Mouse (Mus musculus) left cerebral cortex, adult 18-20 months (tissue): ENCODE results near the gene Olfr167. TPM values are rescaled to one million over a fixed set of nuclear protein-coding genes. Genes with fewer than 3 reads are reported as not detected.
"Not testable (repeated sequence)": the region's sequence is repeated elsewhere in the genome, so short reads cannot be mapped to it uniquely, and the experiment has no call there.

Source experiments
- DNase-seq, 2 experiments: peaks; one replicate each; pipeline ENCODE4 v3.0.0; 2021 to 2022; ENCODE audit warnings: low spot score in 2 of 2, mixed read lengths in 1 of 2
- long read RNA-seq, 2 experiments: library from polyadenylated mRNA; stranded (forward); transcript quantifications; one replicate each; pipeline ENCODE4 v2.0.0; 2021
- total RNA-seq, 2 experiments: library from RNA; stranded (reverse); gene quantifications; 2 replicates each; pipeline ENCODE4 v1.2.3; 2021

Olfr167 gene
- total RNA-seq, result not detected
- long read RNA-seq, experiment 1, result 0 reads
- long read RNA-seq, experiment 2, result 0 reads

DNA sequence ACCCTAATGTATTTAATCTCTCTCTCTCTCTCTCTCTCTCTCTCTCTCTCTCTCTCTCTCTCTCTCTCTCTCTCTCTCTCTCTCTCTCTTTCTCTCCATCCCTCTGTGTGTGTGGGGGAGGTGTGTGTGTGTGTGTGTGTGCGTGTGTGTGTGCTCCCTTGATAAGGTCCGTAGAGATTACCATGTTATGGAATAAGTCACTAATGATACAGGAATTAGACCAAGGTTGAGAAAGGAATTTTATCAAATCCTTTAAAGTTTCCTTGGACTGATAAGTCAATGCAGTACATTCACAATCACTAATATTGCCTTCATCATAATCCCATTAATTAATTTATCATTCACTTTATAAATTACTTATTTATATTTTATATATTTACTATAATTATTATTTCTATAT, at the start of gene Olfr167:
Gene Olfr167 (minus strand): TSS at position 101 of the 400 bp plus-strand sequence.
- DNase-seq, result no peak

DNA sequence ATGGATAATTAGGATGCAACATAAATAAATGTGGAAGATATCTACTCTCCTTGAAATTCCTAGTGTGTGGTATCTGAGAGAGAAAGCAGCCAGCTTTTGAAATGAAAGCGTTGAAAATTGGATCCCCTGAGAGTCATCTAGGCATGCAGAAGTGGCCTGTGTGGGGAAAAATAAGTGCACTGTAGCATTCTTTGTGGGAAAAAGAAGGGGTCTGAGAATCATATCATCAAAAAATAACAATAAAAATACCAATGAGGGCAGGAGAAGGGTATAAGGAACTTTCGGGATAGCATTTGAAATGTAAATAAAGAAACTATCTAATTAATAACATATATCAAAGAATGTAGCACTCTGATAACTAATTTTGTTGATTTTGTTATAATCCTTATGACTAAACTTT, 49.6 kb upstream of the Olfr167 start, which contains the start of gene Olfr169:
Gene Olfr169 (minus strand): TSS at position 101 of the 400 bp plus-strand sequence.
- DNase-seq, result not testable (repeated sequence)

DNA sequence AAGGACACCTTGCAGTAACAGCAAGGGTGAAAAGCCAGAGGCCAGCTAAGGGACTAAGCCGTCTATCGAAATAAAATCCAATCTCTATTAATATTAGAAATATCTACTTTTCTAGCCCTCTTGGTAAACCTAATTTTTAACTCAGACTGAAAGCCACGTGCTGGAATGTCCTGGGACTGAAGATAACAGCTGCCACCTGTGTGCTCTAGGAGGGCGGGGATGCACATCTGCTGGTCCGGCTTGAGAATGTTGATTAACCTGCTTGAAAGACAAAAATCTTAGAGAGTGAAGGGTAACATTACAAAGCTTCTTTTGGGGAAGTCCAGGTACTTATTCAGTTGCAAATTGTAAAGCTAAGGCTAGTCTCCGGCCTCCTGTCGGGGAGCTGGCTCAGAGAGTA, 31.4 kb upstream of the Olfr167 start:
- DNase-seq, result not testable (repeated sequence)

DNA sequence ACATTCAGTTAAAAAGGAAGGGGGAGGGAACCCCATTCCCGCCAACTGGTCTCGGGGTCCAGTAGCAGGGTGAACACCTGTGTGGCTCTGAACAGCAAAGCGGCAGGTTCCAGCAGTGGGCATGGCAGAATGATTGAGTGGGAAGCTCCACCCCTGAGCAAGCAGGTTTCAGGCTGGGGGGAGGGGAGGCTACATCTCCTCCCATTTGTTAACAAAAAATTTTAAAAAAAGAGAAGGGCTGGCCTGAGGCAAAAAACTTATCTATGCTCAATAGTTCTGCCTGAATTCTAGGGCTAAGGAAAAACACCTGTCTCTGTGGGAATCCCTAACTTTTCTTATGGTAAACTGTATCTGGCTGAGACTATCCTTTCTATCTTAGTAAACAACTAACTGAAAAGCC, 30.2 kb upstream of the Olfr167 start:
- DNase-seq, result not testable (repeated sequence)

DNA sequence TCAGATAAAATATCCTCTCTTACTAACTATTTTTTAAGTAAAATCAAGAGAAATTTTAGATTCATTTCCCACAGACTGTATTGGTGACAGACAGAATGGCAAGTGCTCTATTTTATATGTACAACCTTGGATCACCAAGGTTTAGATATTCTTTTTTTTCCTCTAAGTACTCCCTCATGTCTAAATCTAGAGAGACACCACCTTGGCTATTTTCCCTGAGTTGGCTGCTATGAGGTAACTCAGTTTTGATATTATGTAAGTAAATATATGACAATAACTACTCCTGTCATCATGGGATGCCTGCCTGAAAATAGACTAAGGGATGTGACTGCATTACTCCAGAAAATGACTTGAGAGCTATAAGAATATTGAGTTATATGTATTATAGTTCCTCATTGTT, 13.4 kb upstream of the Olfr167 start, which contains the start of gene Olfr168:
Gene Olfr168 (minus strand): TSS at position 101 of the 400 bp plus-strand sequence.
- no peak for DNase-seq

DNA sequence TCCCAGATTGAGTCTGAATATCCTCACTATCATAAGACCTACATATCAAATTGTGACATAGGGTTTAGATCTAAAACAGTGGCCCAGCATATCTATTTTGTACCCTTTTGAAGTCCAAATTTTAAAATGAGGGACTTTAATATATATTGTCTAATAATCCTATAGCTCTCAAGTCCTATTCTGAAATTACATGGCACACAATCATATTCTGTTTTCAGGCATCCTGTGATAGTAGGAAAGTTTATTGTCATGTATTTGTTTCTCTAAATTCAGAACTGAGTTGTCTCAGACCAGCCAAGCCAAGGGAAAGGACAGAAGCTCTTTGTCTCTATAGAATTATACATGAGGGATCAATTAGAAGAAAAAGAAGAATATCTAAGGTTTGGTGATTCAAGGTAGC, 38.7 kb downstream of the Olfr167 start, which contains the start of gene Olfr166:
Gene Olfr166 (plus strand): TSS at position 301 of the 400 bp plus-strand sequence.
- no peak for DNase-seq

DNA sequence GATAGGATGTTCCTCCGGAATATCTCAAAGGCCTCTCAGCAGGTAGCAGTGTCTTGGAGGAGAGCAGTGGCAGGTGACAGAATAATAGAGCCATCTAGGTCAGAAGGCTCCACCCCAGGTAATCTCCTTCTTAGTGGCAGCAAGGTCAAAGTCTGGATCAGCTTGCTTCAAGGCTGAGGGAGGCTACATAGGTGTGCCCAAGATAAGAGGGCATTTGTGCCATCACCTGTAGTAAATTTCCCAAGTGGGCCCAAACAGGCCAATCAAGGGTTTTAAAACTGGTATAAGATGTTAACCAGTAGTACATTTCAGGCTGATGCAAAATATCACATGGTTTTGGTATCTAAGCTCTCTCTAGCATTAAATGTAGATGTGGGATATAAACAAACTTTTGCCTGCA, 57.7 kb downstream of the Olfr167 start:
- no peak for DNase-seq

Other genes with a start within 250 kb of the Olfr167 start
- gene Olfr164, start 208.2 kb downstream of the Olfr167 start, total RNA-seq, result not detected
- not detected for gene Olfr165, start 99.1 kb downstream of the Olfr167 start, total RNA-seq
- not detected for gene Olfr166, start 38.6 kb downstream of the Olfr167 start, total RNA-seq
- gene Olfr168, start 13.3 kb upstream of the Olfr167 start, total RNA-seq, result not detected
- gene Olfr169, start 49.5 kb upstream of the Olfr167 start, total RNA-seq, result not detected
- gene Olfr170, start 89.6 kb upstream of the Olfr167 start, total RNA-seq, result not detected
- not detected for gene Olfr171, start 107.7 kb upstream of the Olfr167 start, total RNA-seq
- gene Lamp3, start 184.1 kb upstream of the Olfr167 start, total RNA-seq, result under 1 TPM; 0.12 to 0.14 TPM
- under 1 TPM; 0.44 to 0.75 TPM for gene B3gnt5, start 237.9 kb upstream of the Olfr167 start, total RNA-seq